Mouse (Mus musculus) ES-E14 (cell line): Measurements from ENCODE around the gene Abhd15. TPM values are rescaled to one million over a fixed set of nuclear protein-coding genes. Genes with fewer than 3 reads are reported as not detected.
A peak's percentile ranks its signal among the peaks of the same experiment; 100 is the strongest.

Source experiments
- DNase-seq: peaks from one replicate; pipeline ENCODE4 v3.0.0-alpha.2; 2013; ENCODE audit warnings: low read depth, low spot score
- H3K27ac ChIP-seq: 2 replicates; pipeline ENCODE4 v1.5.1; 2012; ENCODE audit warnings: low read depth, mild to moderate bottlenecking, low read length, moderate library complexity, mixed read lengths; ENCODE audit not compliant: poor library complexity, insufficient read depth, severe bottlenecking
- H3K36me3 ChIP-seq: 2 replicates; pipeline ENCODE4 v1.6.1; 2012; ENCODE audit warnings: mild to moderate bottlenecking, low read length, moderate library complexity, mixed read lengths; ENCODE audit not compliant: control insufficient read depth, poor library complexity, insufficient read depth, severe bottlenecking
- H3K4me1 ChIP-seq, 2 experiments: fragments of 150-350 bp in 1 of 2; sonication (generic) in 1 of 2; 2 replicates each; pipeline ENCODE4 v1.6.1; 2012; ENCODE audit warnings: low read length in 2 of 2, mild to moderate bottlenecking in 1 of 2, mixed read lengths in 1 of 2; ENCODE audit not compliant: control insufficient read depth in 2 of 2, insufficient read depth in 2 of 2, poor library complexity in 1 of 2
- H3K4me3 ChIP-seq, 2 experiments: fragments of 150-350 bp in 1 of 2; sonication (generic) in 1 of 2; 2 replicates each; pipeline ENCODE4 v1.5.1; 2012; ENCODE audit warnings: low read length in 2 of 2, low read depth in 1 of 2, mild to moderate bottlenecking in 1 of 2, mixed read lengths in 1 of 2; ENCODE audit not compliant: insufficient read depth in 1 of 2, poor library complexity in 1 of 2, severe bottlenecking in 1 of 2
- H3K9ac ChIP-seq: 2 replicates; pipeline ENCODE4 v1.6.1; 2012; ENCODE audit warnings: low read depth, mild to moderate bottlenecking, low read length, mixed read lengths; ENCODE audit not compliant: poor library complexity, insufficient read depth, severe bottlenecking
- H3K9me3 ChIP-seq: fragments of 150-350 bp; sonication (generic); 2 replicates; pipeline ENCODE4 v1.6.1; 2012; ENCODE audit warnings: low read depth, mild to moderate bottlenecking, low read length; ENCODE audit not compliant: control insufficient read depth, insufficient read depth
- CHD2 ChIP-seq: IDR thresholded peaks from 2 replicates; pipeline ENCODE4 v1.6.1; 2014; ENCODE audit warnings: mild to moderate bottlenecking, low read depth, low read length, inconsistent platforms
- HCFC1 ChIP-seq: IDR thresholded peaks from 2 replicates; pipeline ENCODE4 v1.6.1; 2012; ENCODE audit warnings: low read length, inconsistent platforms, borderline replicate concordance; ENCODE audit not compliant: insufficient read depth
- MAFK ChIP-seq: IDR thresholded peaks from 2 replicates; pipeline ENCODE4 v1.6.1; 2014; ENCODE audit warnings: mild to moderate bottlenecking, low read depth, low read length, inconsistent platforms; ENCODE audit not compliant: insufficient read depth
- ZC3H11A ChIP-seq: IDR thresholded peaks from 2 replicates; pipeline ENCODE4 v1.6.1; 2012; ENCODE audit warnings: low read depth, mild to moderate bottlenecking, inconsistent platforms, low read length, borderline replicate concordance
- ZNF384 ChIP-seq: IDR thresholded peaks from 2 replicates; pipeline ENCODE4 v1.6.1; 2012; ENCODE audit warnings: low read depth, low read length, inconsistent platforms
- in situ Hi-C, 2 experiments: fragments of 600-800 bp; cut with MboI; formaldehyde crosslinking; loops; one replicate each; pipeline ENCODE4 v1.15.1; 2025; ENCODE audit warnings: low sequenced_read_pairs in 2 of 2, inconsistent platforms in 1 of 2; ENCODE audit not compliant: unreplicated experiment in 2 of 2
- total RNA-seq: library from RNA; depleted of rRNA; stranded (reverse); fragments of 300-350 nt; gene quantifications from 2 replicates; pipeline ENCODE4 v1.2.3, GENCODE M21; 2012

Gene Abhd15
- total RNA-seq, 1 experiment: 1.7 TPM

DNA sequence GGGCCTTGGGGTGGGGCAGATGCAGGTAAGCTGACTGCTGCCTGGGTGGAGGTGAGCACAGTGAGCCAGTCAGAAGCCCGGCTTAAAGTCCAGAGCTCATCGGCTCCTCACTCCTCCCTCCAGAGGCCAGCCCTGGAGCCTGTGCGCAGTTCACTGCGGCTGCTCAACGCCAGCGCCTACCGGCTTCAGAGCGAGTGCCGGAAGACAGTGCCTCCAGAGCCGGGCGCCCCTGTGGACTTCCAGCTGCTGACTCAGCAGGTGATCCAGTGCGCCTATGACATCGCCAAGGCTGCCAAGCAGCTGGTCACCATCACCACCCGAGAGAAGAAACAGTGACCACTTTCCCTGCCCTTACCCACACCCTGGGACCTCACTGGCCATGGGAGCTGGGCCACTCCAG lies 8.6 kb upstream of the Abhd15 start:
- Histone ChIP-seq H3K4me3 (no peak overlapping the region), H3K36me3 (peaks cover 50% of the 10 kb centered on the region), H3K4me1 (peaks cover 0 to 26% of the 10 kb centered on the region in 2 experiments; a peak in 3 of 4 replicates), H3K27ac (no peak overlapping the region), H3K9me3 (no peaks in the 10 kb centered on the region), H3K9ac (no peak overlapping the region)
- TF ChIP-seq HCFC1 (no peak), ZC3H11A (no peak), CHD2 (no peak), ZNF384 (no peak), MAFK (peak; percentile 63; the same call in 1 of the 2 replicates)
- no peak for DNase-seq
- in situ Hi-C loops: no loop called here

DNA sequence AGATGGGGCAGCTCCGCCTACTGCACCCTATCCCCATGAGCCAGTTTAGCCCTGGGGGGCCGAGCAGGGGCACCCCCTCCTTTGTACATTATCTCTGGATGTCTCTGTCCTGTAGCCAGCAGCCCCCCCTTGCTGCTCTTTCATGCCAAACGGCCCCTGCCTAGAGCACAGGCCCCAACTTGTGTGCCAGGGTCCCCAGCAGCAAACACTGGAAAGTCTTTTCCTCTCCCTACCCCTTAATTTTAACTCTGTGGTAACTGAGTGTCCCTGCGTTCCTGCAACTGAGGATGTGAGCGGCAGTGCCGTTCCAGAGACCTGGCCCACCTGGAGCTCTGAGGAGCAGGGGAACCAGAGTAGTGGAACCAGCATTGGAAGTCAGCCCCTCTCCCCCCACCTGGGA lies 8.0 kb upstream of the Abhd15 start:
- in situ Hi-C loops: no loop called here
- Histone ChIP-seq H3K9ac (no peak overlapping the region), H3K36me3 (peaks cover 47% of the 10 kb centered on the region), H3K9me3 (no peaks in the 10 kb centered on the region), H3K27ac (no peak overlapping the region), H3K4me1 (peaks cover 0 to 25% of the 10 kb centered on the region in 2 experiments; a peak in 3 of 4 replicates), H3K4me3 (no peak overlapping the region)
- no peak for DNase-seq
- TF ChIP-seq HCFC1 (no peak), MAFK (no peak), ZC3H11A (no peak), CHD2 (no peak), ZNF384 (no peak)

DNA sequence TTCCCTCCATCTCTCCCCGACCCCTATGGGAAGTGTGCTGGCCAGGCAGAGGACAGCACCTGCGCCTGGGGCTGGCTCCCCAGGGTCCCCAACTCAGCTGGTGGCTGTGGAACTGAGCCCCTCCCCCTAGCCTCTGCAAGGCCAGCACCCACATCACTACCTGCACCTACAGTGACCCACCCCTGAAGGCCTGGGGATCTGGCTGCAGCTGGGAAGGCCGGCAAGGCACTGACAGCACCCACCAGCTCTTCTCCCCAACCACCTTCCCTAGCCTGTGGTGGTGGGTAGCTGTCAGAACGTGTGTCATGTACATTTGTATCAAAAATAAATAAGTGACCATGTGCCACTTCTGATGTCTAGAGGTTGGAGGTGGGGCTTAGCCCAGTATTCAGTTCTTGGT lies 7.5 kb upstream of the Abhd15 start:
- Histone ChIP-seq H3K27ac (no peak overlapping the region), H3K36me3 (peaks cover 45% of the 10 kb centered on the region), H3K9ac (no peak overlapping the region), H3K9me3 (no peaks in the 10 kb centered on the region), H3K4me1 (peaks cover 0 to 25% of the 10 kb centered on the region in 2 experiments), H3K4me3 (no peak overlapping the region)
- in situ Hi-C loops: no loop called here
- DNase-seq: no peak
- TF ChIP-seq ZNF384: no peak
- no peak for TF ChIP-seq ZC3H11A
- no peak for TF ChIP-seq MAFK
- TF ChIP-seq CHD2: no peak
- no peak for TF ChIP-seq HCFC1

DNA sequence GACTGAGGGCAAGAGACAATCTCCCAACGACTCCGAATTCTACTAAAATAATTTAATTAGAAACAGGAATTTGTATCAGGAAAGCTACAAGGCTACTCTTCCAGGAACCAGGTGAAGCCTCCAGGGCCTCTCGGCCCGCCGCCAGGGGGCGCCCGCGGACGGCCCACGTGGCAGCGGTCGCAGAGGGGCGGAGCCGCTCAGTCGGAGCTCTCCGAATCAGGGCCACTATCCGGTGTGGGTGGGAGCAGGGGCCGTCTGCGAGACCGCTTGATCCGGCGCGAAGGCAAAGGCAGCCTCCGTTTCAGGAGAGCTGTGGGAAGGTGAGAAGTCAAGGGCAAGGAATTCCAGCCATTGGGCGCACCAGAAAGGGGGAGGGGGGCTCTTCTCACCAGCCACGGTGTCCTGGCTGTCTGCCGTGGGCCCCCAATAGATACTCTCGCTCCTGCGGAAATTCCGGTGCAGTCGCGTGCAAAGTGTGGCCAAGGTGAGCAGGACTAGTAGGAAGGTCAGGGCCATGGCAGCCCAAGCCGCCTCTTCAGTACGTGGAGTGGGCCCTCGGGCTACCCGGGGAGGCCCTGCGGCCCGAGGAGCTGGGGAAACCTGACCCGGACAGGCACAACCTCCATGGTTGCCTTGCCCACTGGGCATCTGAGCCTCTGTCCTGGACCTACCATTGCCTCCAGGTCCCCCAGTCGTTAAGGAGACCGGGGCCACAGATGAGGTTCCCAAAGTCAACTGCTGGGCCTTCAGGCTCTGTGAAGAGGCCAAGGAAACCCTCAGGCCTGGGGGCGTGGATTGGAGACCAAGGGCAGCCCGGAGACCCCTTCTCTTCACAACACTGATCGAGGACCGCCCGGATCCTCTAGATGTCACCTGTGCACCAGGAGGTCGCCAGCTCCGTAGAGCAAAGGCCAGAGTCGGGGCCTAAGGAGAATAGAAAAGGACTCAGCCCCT lies 6.6 kb upstream of the Abhd15 start:
- peak overlapping the region; percentile 42 to 44 for H3K4me3 ChIP-seq
- H3K27ac ChIP-seq: no peak overlapping the region
- H3K9me3 ChIP-seq: no peaks in the 10 kb centered on the region
- H3K9ac ChIP-seq: peak overlapping the region; percentile 36; the same call in 1 of the 2 replicates
- H3K4me1 ChIP-seq: peaks cover 0 to 19% of the 10 kb centered on the region in 2 experiments
- in situ Hi-C loops: no loop called here
- no peak for TF ChIP-seq CHD2
- TF ChIP-seq HCFC1: no peak
- no peak for TF ChIP-seq ZC3H11A
- TF ChIP-seq MAFK: no peak
- peaks cover 38% of the 10 kb centered on the region for H3K36me3 ChIP-seq
- no peak for DNase-seq
